25 mouse cellular contexts compared by ENCODE assay signal in genomic region chr16:73245073-73245590, GRCm38 (mm10).
"Had no signal": no experiment of that assay in that cellular context is flagged by ENCODE, and none has a peak within 500 bp of the region (broad histone marks: within the 10 kb centered on the region; RNA-seq: fewer than 3 reads in every experiment).

No protein-coding gene starts in this region.

- ATAC-seq: hindbrain, postnatal 0 days; intestine, postnatal 0 days; liver, embryonic 12.5 days had no signal

- H3K4me1 ChIP-seq: heart, embryonic 10.5 days; heart, embryonic 13.5 days; hindbrain, embryonic 13.5 days; hindbrain, embryonic 15.5 days; limb, embryonic 10.5 days; limb, embryonic 12.5 days; liver, embryonic 12.5 days had no signal

- H3K27ac ChIP-seq: gastrocnemius, adult 2 months; heart, embryonic 10.5 days; heart, embryonic 13.5 days; heart, embryonic 15.5 days; hindbrain, embryonic 13.5 days; hindbrain, embryonic 15.5 days; hindbrain, postnatal 0 days; layer of hippocampus, adult 2 months; left cerebral cortex, adult 2 months; limb, embryonic 10.5 days; limb, embryonic 12.5 days; liver, embryonic 12.5 days; liver, embryonic 14.5 days had no signal

- H3K27me3 ChIP-seq: heart, embryonic 13.5 days; heart, embryonic 15.5 days; hindbrain, embryonic 13.5 days; hindbrain, embryonic 15.5 days; limb, embryonic 12.5 days; liver, embryonic 12.5 days had no signal

- H3K9me3 ChIP-seq: heart, embryonic 10.5 days; heart, embryonic 13.5 days; heart, embryonic 15.5 days; hindbrain, embryonic 13.5 days; hindbrain, embryonic 15.5 days; limb, embryonic 10.5 days; limb, embryonic 12.5 days; liver, embryonic 12.5 days had no signal

- H3K9ac ChIP-seq: heart, embryonic 13.5 days; heart, embryonic 15.5 days; hindbrain, embryonic 13.5 days; hindbrain, embryonic 15.5 days; limb, embryonic 12.5 days; liver, embryonic 12.5 days; liver, embryonic 14.5 days had no signal

- H3K4me3 ChIP-seq: gastrocnemius, adult 2 months; heart, embryonic 10.5 days; heart, embryonic 13.5 days; heart, embryonic 15.5 days; hindbrain, embryonic 13.5 days; hindbrain, embryonic 15.5 days; layer of hippocampus, adult 2 months; left cerebral cortex, adult 2 months; limb, embryonic 10.5 days; limb, embryonic 12.5 days; liver, embryonic 12.5 days had no signal

- H3K36me3 ChIP-seq: heart, embryonic 10.5 days; heart, embryonic 13.5 days; heart, embryonic 15.5 days; hindbrain, embryonic 13.5 days; hindbrain, embryonic 15.5 days; limb, embryonic 10.5 days; limb, embryonic 12.5 days; liver, embryonic 12.5 days had no signal

- DNase-seq: gastrocnemius, adult 2 months; gastrocnemius, postnatal 10 days; gastrocnemius, postnatal 36 days; heart, adult 18-20 months; heart, postnatal 14 days; heart, postnatal 36 days; kidney, adult 18-20 months; kidney, adult 8-10 months; kidney, postnatal 25 days; kidney, postnatal 4 days; liver; lung, adult 18-20 months had no signal

- H3K4me2 ChIP-seq: heart, embryonic 13.5 days; heart, embryonic 15.5 days; hindbrain, embryonic 13.5 days; hindbrain, embryonic 15.5 days; limb, embryonic 12.5 days; liver, embryonic 12.5 days had no signal
